Mouse (Mus musculus): Measurements from ENCODE around the gene Mrpl23. TPM values are rescaled to one million over a fixed set of nuclear protein-coding genes. Genes with fewer than 3 reads are reported as not detected.

Mrpl23 gene
- total and polyA plus RNA-seq, 3 experiments: 11.4 to 48.2 TPM; not detected in 1

DNA sequence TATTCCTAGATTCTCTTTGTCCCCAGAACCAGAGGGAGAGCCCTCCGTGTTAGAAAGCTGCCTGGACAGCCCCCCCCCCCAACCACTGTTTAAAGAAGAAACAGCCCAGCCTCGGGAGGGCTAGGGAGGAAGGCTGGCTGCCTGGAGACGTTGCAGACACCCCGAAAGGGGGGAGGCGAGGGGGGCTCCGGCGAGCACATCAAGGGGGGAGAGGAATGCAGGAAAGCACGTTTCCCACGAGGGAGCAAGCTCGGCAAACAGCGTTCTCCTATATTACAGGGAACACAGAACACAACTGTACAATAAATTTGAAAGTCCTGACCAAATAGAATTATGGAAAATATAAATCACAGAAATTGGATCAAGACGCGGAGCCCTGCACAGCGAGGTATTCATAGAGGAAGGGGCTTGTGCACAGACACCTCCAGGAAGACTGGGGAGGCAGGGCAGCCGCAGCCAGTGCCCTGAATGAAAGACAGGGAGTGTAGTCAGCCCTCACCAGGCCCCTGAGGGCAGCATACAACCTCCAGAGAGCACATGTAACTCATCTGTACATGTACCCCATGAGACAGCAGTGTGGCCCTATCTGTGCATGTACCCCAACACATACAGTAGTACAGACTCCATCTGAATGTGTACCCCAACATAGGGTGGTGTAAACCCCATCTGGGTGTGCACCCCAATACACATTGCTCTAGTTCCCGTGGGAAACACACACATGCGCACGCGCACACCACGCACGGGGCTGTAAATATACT lies 16.1 kb upstream of the Mrpl23 start:
- TF ChIP-seq EP300 (IDR thresholded peaks at IDR 0.05; ENCODE audit: low read depth in 1 of 2, low read length in 2 of 2) (no peak), CTCF (IDR thresholded peaks at IDR 0.05 in 2 of 3, conservative IDR thresholded peaks at IDR 0.05 in 1 of 3; ENCODE audit: control insufficient read depth in 1 of 3, insufficient read depth in 1 of 3, low read depth in 2 of 3, low read length in 3 of 3, poor library complexity in 1 of 3, severe bottlenecking in 1 of 3) (no peak), TCF12 (IDR thresholded peaks at IDR 0.05; ENCODE audit: low read depth, low read length) (no peak), MYC (IDR thresholded peaks at IDR 0.05; ENCODE audit: low read depth, low read length) (no peak), USF1 (IDR thresholded peaks at IDR 0.05; ENCODE audit: low read depth, low read length) (no peak), UBTF (IDR thresholded peaks at IDR 0.05; ENCODE audit: borderline replicate concordance, insufficient read depth, low read depth, low read length) (no peak), TAL1 (IDR thresholded peaks at IDR 0.05; ENCODE audit: low read length) (no peak), ZMIZ1 (IDR thresholded peaks at IDR 0.05; ENCODE audit: low read depth, low read length) (no peak), NRF1 (IDR thresholded peaks at IDR 0.05; ENCODE audit: insufficient read depth, low read depth, low read length, poor library complexity, severe bottlenecking) (no peak), TBP (IDR thresholded peaks at IDR 0.05; ENCODE audit: low read depth, low read length) (no peak), RCOR1 (IDR thresholded peaks at IDR 0.05; ENCODE audit: low read depth, low read length) (no peak), MEF2A (IDR thresholded peaks at IDR 0.05; ENCODE audit: extremely low read depth, insufficient replicate concordance, low read depth, low read length, poor library complexity, severe bottlenecking) (no peak), BHLHE40 (IDR thresholded peaks at IDR 0.05; ENCODE audit: borderline replicate concordance, low read depth, low read length) (no peak), HCFC1 (IDR thresholded peaks at IDR 0.05; ENCODE audit: low read depth, low read length) (no peak), POLR2AphosphoS2 (IDR thresholded peaks at IDR 0.05; ENCODE audit: low read length) (no peak), SIN3A (IDR thresholded peaks at IDR 0.05; ENCODE audit: low read length) (no peak), JUND (IDR thresholded peaks at IDR 0.05; ENCODE audit: low read depth, low read length) (no peak), GATA1 (IDR thresholded peaks at IDR 0.05; ENCODE audit: low read depth, low read length) (no peak), CHD1 (IDR thresholded peaks at IDR 0.05; ENCODE audit: low read depth, low read length) (no peak)
- no peak overlapping the region for H3K4me3 ChIP-seq (ENCODE audit: control insufficient read depth in 1 of 2, insufficient read depth in 1 of 2, low read depth in 2 of 2, low read length in 2 of 2)
- no peaks in the 10 kb centered on the region for H3K36me3 ChIP-seq (ENCODE audit: control insufficient read depth in 1 of 2, insufficient read depth in 2 of 2, low read length in 2 of 2)
- DNase-seq (ENCODE audit: low read depth, low spot score): no peak
- peaks cover 2 to 10% of the 10 kb centered on the region in 2 experiments; a peak in 3 of 4 replicates for H3K27me3 ChIP-seq (ENCODE audit: control insufficient read depth in 1 of 2, insufficient read depth in 2 of 2, low read length in 2 of 2)
- no peaks in the 10 kb centered on the region for H3K79me2 ChIP-seq (ENCODE audit: control insufficient read depth, insufficient read depth, low read length, poor library complexity)
- H3K27ac ChIP-seq (ENCODE audit: control insufficient read depth, low read depth, low read length): no peak overlapping the region
- H3K9ac ChIP-seq (ENCODE audit: control insufficient read depth, low read depth, low read length, poor library complexity, severe bottlenecking): no peak overlapping the region
- no peaks in the 10 kb centered on the region for H3K9me3 ChIP-seq (replicated peaks; ENCODE audit: insufficient read depth, low read length)
- H3K4me1 ChIP-seq (ENCODE audit: control insufficient read depth in 1 of 2, insufficient read depth in 2 of 2, low read length in 2 of 2): no peaks in the 10 kb centered on the region

GRCm38 (mm10) chr7:142517531-142517930 lies 15.0 kb upstream of the Mrpl23 start:
- Histone ChIP-seq H3K79me2 (ENCODE audit: control insufficient read depth, insufficient read depth, low read length, poor library complexity) (no peaks in the 10 kb centered on the region), H3K9me3 (replicated peaks; ENCODE audit: insufficient read depth, low read length) (no peaks in the 10 kb centered on the region), H3K27me3 (ENCODE audit: control insufficient read depth in 1 of 2, insufficient read depth in 2 of 2, low read length in 2 of 2) (peaks cover 2 to 7% of the 10 kb centered on the region in 2 experiments; a peak in 3 of 4 replicates), H3K9ac (ENCODE audit: control insufficient read depth, low read depth, low read length, poor library complexity, severe bottlenecking) (no peak overlapping the region), H3K36me3 (ENCODE audit: control insufficient read depth in 1 of 2, insufficient read depth in 2 of 2, low read length in 2 of 2) (no peaks in the 10 kb centered on the region), H3K27ac (ENCODE audit: control insufficient read depth, low read depth, low read length) (no peak overlapping the region), H3K4me3 (ENCODE audit: control insufficient read depth in 1 of 2, insufficient read depth in 1 of 2, low read depth in 2 of 2, low read length in 2 of 2) (no peak overlapping the region), H3K4me1 (ENCODE audit: control insufficient read depth in 1 of 2, insufficient read depth in 2 of 2, low read length in 2 of 2) (no peaks in the 10 kb centered on the region)
- TF ChIP-seq MYB (IDR thresholded peaks at IDR 0.05; ENCODE audit: low read depth, low read length): no peak
- no peak for TF ChIP-seq POLR2AphosphoS2 (IDR thresholded peaks at IDR 0.05; ENCODE audit: low read length)
- no peak for TF ChIP-seq MXI1 (IDR thresholded peaks at IDR 0.05; ENCODE audit: low read depth, low read length)
- no peak for TF ChIP-seq POLR2AphosphoS5 (IDR thresholded peaks at IDR 0.05; ENCODE audit: borderline replicate concordance, low read depth, low read length)
- no peak for TF ChIP-seq USF1 (IDR thresholded peaks at IDR 0.05; ENCODE audit: low read depth, low read length)
- TF ChIP-seq NELFE (IDR thresholded peaks at IDR 0.05; ENCODE audit: low read depth, low read length): no peak
- TF ChIP-seq POLR2A (IDR thresholded peaks at IDR 0.05; ENCODE audit: control insufficient read depth in 1 of 2, insufficient read depth in 1 of 2, low read depth in 1 of 2, low read length in 2 of 2, poor library complexity in 1 of 2): no peak
- no peak for TF ChIP-seq GATA1 (IDR thresholded peaks at IDR 0.05; ENCODE audit: low read depth, low read length)
- no peak for TF ChIP-seq RAD21 (IDR thresholded peaks at IDR 0.05; ENCODE audit: low read depth, low read length)
- TF ChIP-seq CTCF (IDR thresholded peaks at IDR 0.05 in 2 of 3, conservative IDR thresholded peaks at IDR 0.05 in 1 of 3; ENCODE audit: control insufficient read depth in 1 of 3, insufficient read depth in 1 of 3, low read depth in 2 of 3, low read length in 3 of 3, poor library complexity in 1 of 3, severe bottlenecking in 1 of 3): no peak
- no peak for DNase-seq (ENCODE audit: low read depth, low spot score)
